22 mouse cellular contexts compared by ENCODE assay signal in the genomic region with DNA sequence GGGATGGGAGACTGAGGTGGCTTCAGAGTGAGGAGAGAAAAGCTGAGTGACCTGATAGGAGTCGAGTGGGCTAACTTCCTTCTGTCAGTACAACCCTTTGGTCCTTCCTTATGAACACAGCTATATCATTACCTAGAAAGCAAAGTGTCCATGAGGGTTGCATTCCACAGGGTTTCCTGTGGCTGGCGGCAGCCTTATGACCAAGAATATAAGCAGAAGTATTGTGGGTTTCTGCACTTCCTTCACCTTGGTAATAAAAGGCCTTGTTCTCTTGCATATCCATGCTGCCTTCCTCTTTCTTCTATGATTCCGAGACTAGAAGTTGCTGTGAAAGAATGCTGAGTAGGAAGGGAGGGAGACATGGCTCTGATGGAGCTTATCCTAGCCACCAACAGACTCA. TPM values are rescaled to one million over a fixed set of nuclear protein-coding genes. Genes with fewer than 3 reads are reported as not detected.
A peak's percentile ranks its signal among the peaks of the same experiment; 100 is the strongest.
DNase-seq lines count a peak whose midpoint lies in the region; ATAC-seq and TF ChIP-seq lines count a peak whose summit lies in the region.
"Had no signal": no experiment of that assay in that cellular context is flagged by ENCODE, and none has a peak within 500 bp of the region (broad histone marks: within the 10 kb centered on the region; RNA-seq: fewer than 3 reads in every experiment).

No protein-coding gene starts in this region.

- H3K4me1 ChIP-seq in heart, adult 2 months (ENCODE audit: control insufficient read depth, insufficient read depth, low read length), result peaks cover 28% of the 10 kb centered on the region
- H3K4me1 ChIP-seq in heart, embryonic 11.5 days (ENCODE audit: control insufficient read depth, insufficient read depth, low read length), result no peaks in the 10 kb centered on the region
- H3K4me1 ChIP-seq in kidney, embryonic 14.5 days (ENCODE audit: control insufficient read depth, insufficient read depth, low read length), result no peaks in the 10 kb centered on the region
- no peaks in the 10 kb centered on the region for H3K4me1 ChIP-seq in neural tube, embryonic 15.5 days
- H3K4me1 ChIP-seq: limb, embryonic 13.5 days had no signal

- H3K9me3 ChIP-seq in heart, embryonic 11.5 days (replicated peaks; ENCODE audit: control insufficient read depth, low read length), result no peaks in the 10 kb centered on the region
- no peaks in the 10 kb centered on the region for H3K9me3 ChIP-seq in kidney, embryonic 14.5 days (ENCODE audit: control insufficient read depth, low read length)
- H3K9me3 ChIP-seq in neural tube, embryonic 15.5 days (replicated peaks), result no peaks in the 10 kb centered on the region; the same call in 1 of the 2 replicates
- H3K9me3 ChIP-seq: limb, embryonic 13.5 days had no signal

- H3K27ac ChIP-seq in heart, adult 2 months, result peak overlapping the region; percentile 90
- no peak overlapping the region for H3K27ac ChIP-seq in heart, embryonic 11.5 days (ENCODE audit: low read depth, low read length)
- peak overlapping the region; percentile 38; the same call in 1 of the 2 replicates for H3K27ac ChIP-seq in kidney, embryonic 14.5 days (ENCODE audit: low read depth, low read length)
- H3K27ac ChIP-seq in neural tube, embryonic 15.5 days (replicated peaks), result no peak overlapping the region
- H3K27ac ChIP-seq: embryonic facial prominence, embryonic 10.5 days; hindbrain, embryonic 14.5 days; limb, embryonic 13.5 days had no signal

- H3K36me3 ChIP-seq in heart, adult 2 months (ENCODE audit: control insufficient read depth, insufficient read depth, low read length), result peaks cover 44% of the 10 kb centered on the region
- no peaks in the 10 kb centered on the region for H3K36me3 ChIP-seq in heart, embryonic 11.5 days (ENCODE audit: control insufficient read depth, insufficient read depth, low read length)
- no peaks in the 10 kb centered on the region for H3K36me3 ChIP-seq in kidney, embryonic 14.5 days (ENCODE audit: control insufficient read depth, insufficient read depth, low read length)
- H3K36me3 ChIP-seq in neural tube, embryonic 15.5 days, result no peaks in the 10 kb centered on the region
- H3K36me3 ChIP-seq: embryonic facial prominence, embryonic 10.5 days; limb, embryonic 13.5 days had no signal

- no peak overlapping the region for H3K4me3 ChIP-seq in heart, adult 2 months
- no peak overlapping the region for H3K4me3 ChIP-seq in heart, embryonic 11.5 days (ENCODE audit: low read depth, low read length)
- H3K4me3 ChIP-seq in kidney, embryonic 14.5 days (ENCODE audit: low read length), result no peak overlapping the region
- H3K4me3 ChIP-seq in neural tube, embryonic 15.5 days (replicated peaks), result no peak overlapping the region
- H3K4me3 ChIP-seq: embryonic facial prominence, embryonic 10.5 days; erythroblast, embryonic 14.5 days; limb, embryonic 13.5 days had no signal

- TF ChIP-seq POLR2A in heart, adult 2 months (IDR thresholded peaks at IDR 0.05; ENCODE audit: insufficient read depth, low read depth, low read length), result no peak

- DNase-seq in heart, adult 2 months, result no peak
- DNase-seq in kidney, postnatal 14 days, result no peak
- DNase-seq in testis, postnatal 10 days (ENCODE audit: low spot score), result peak; percentile 11
- no peak for DNase-seq in testis, postnatal 14 days (ENCODE audit: low spot score)
- no peak for DNase-seq in cerebellum, adult 11 months
- DNase-seq: cerebellum, postnatal 25 days; gastrocnemius, postnatal 14 days; thymus, postnatal 4 days had no signal

- ATAC-seq in heart, embryonic 11.5 days (replicated peaks; ENCODE audit: insufficient number of reproducible peaks, low FRiP score, low TSS enrichment), result no peak
- no peak for ATAC-seq in kidney, embryonic 14.5 days (ENCODE audit: low FRiP score, low TSS enrichment)
- no peak for ATAC-seq in neural tube, embryonic 15.5 days (ENCODE audit: low FRiP score)
- ATAC-seq: intestine, postnatal 0 days; Patski had no signal

- intact Hi-C loops in heart, adult 2 months (cut with DNase I), result no loop called here

- H3K4me2 ChIP-seq in heart, embryonic 11.5 days, result no peak overlapping the region
- no peak overlapping the region for H3K4me2 ChIP-seq in kidney, embryonic 14.5 days (replicated peaks; ENCODE audit: low read depth, low read length)
- no peak overlapping the region for H3K4me2 ChIP-seq in neural tube, embryonic 15.5 days
- H3K4me2 ChIP-seq: hindbrain, embryonic 14.5 days; limb, embryonic 13.5 days had no signal

- no peaks in the 10 kb centered on the region for H3K27me3 ChIP-seq in heart, adult 2 months (ENCODE audit: control insufficient read depth, insufficient read depth, low read length)
- no peaks in the 10 kb centered on the region for H3K27me3 ChIP-seq in heart, embryonic 11.5 days (ENCODE audit: control insufficient read depth, insufficient read depth, low read length)
- no peaks in the 10 kb centered on the region for H3K27me3 ChIP-seq in kidney, embryonic 14.5 days (ENCODE audit: control insufficient read depth, insufficient read depth, low read length)
- H3K27me3 ChIP-seq in neural tube, embryonic 15.5 days (replicated peaks), result no peaks in the 10 kb centered on the region
- H3K27me3 ChIP-seq: limb, embryonic 13.5 days; Patski had no signal

- WGBS in heart, adult 2 months, result 54% methylated on average over 3 of the region's 3 CpGs
- 68% methylated on average over 3 of the region's 3 CpGs for WGBS in heart, embryonic 11.5 days (ENCODE audit: insufficient replicate concordance)
- 81% methylated on average over 3 of the region's 3 CpGs for WGBS in kidney, embryonic 14.5 days
- 88% methylated on average over 3 of the region's 3 CpGs for WGBS in neural tube, embryonic 15.5 days

- no peaks in the 10 kb centered on the region for H3K79me2 ChIP-seq in heart, adult 2 months (replicated peaks; ENCODE audit: control insufficient read depth, insufficient read depth, low read length)

- TF ChIP-seq EP300 in heart, adult 2 months (IDR thresholded peaks at IDR 0.05; ENCODE audit: insufficient read depth, low read depth, low read length), result no peak

- TF ChIP-seq CTCF in heart, adult 2 months (IDR thresholded peaks at IDR 0.05), result no peak

- no peak overlapping the region for H3K9ac ChIP-seq in heart, adult 2 months (ENCODE audit: low read depth, low read length)
- no peak overlapping the region for H3K9ac ChIP-seq in heart, embryonic 11.5 days (ENCODE audit: low read depth, low read length)
- H3K9ac ChIP-seq in kidney, embryonic 14.5 days (ENCODE audit: low read depth, low read length), result no peak overlapping the region
- no peak overlapping the region for H3K9ac ChIP-seq in neural tube, embryonic 15.5 days (replicated peaks)
- H3K9ac ChIP-seq: hindbrain, embryonic 14.5 days; limb, embryonic 13.5 days had no signal

RNA-seq across cellular contexts. Expression of a gene that starts 9.1 kb away (rescaled TPM):
- 10 to 100 TPM; 34.3 to 38.1 TPM for total RNA-seq in heart, adult 2 months (2021)
- 19.2 and 28.6 TPM in 2 replicates for polyA plus RNA-seq in heart, adult 2 months (2012; rRNA removed)
- polyA plus RNA-seq in heart, embryonic 11.5 days (2014; fragmentation: Nextera tagmentation; extraction: Ambion mirVana), result 30.5 and 30.6 TPM in 2 replicates
- 42.7 and 49.9 TPM in 2 replicates for polyA plus RNA-seq in kidney, embryonic 14.5 days (2014; fragmentation: Nextera tagmentation; extraction: Ambion mirVana)
- polyA plus RNA-seq in neural tube, embryonic 15.5 days (2015; fragmentation: Nextera tagmentation; extraction: Ambion mirVana), result 8.1 and 16.7 TPM in 2 replicates
- polyA plus RNA-seq: erythroblast, embryonic 14.5 days; Patski had no signal

RNA-seq across cellular contexts. Expression of a gene that starts 14.5 kb away (rescaled TPM):
- 10 to 100 TPM; 22.4 to 25.3 TPM for total RNA-seq in heart, adult 2 months (2021)
- polyA plus RNA-seq in heart, adult 2 months (2012; rRNA removed), result 28.1 and 42.1 TPM in 2 replicates
- polyA plus RNA-seq in heart, embryonic 11.5 days (2014; fragmentation: Nextera tagmentation; extraction: Ambion mirVana), result 8.6 and 10.0 TPM in 2 replicates
- polyA plus RNA-seq in kidney, embryonic 14.5 days (2014; fragmentation: Nextera tagmentation; extraction: Ambion mirVana), result 51.3 and 54.1 TPM in 2 replicates
- polyA plus RNA-seq in neural tube, embryonic 15.5 days (2015; fragmentation: Nextera tagmentation; extraction: Ambion mirVana), result 1.4 and 4.9 TPM in 2 replicates
- polyA plus RNA-seq: erythroblast, embryonic 14.5 days had no signal

RNA-seq across cellular contexts. Expression of a gene that starts 19.5 kb away (rescaled TPM):
- total RNA-seq in heart, adult 2 months (2021), result 1 to 10 TPM; 3.4 to 5.6 TPM
- polyA plus RNA-seq in heart, adult 2 months (2012; rRNA removed), result not detected in 2 replicates
- polyA plus RNA-seq in heart, embryonic 11.5 days (2014; fragmentation: Nextera tagmentation; extraction: Ambion mirVana), result 2.6 and 4.8 TPM in 2 replicates
- polyA plus RNA-seq in kidney, embryonic 14.5 days (2014; fragmentation: Nextera tagmentation; extraction: Ambion mirVana), result 3.2 and 4.8 TPM in 2 replicates
- 1.9 TPM in 1 of 2 replicates, not detected in the other for polyA plus RNA-seq in neural tube, embryonic 15.5 days (2015; fragmentation: Nextera tagmentation; extraction: Ambion mirVana)
- polyA plus RNA-seq: embryonic facial prominence, embryonic 10.5 days; erythroblast, embryonic 14.5 days; neural tube, embryonic 14.5 days; Patski had no signal

RNA-seq across cellular contexts. Expression of a gene that starts 19.5 kb away (rescaled TPM):
- under 1 TPM in 1 of 2 experiments, not detected in 1; 0.77 TPM for total RNA-seq in heart, adult 2 months (2021)
- polyA plus RNA-seq in heart, adult 2 months (2012; rRNA removed), result 0.29 and 0.70 TPM in 2 replicates
- polyA plus RNA-seq in heart, embryonic 11.5 days (2014; fragmentation: Nextera tagmentation; extraction: Ambion mirVana), result not detected in 2 replicates
- not detected in 2 replicates for polyA plus RNA-seq in kidney, embryonic 14.5 days (2014; fragmentation: Nextera tagmentation; extraction: Ambion mirVana)
- polyA plus RNA-seq in neural tube, embryonic 15.5 days (2015; fragmentation: Nextera tagmentation; extraction: Ambion mirVana), result 0.50 TPM in 1 of 2 replicates, not detected in the other
- total RNA-seq: adrenal gland, postnatal 4 days; gastrocnemius, postnatal 14 days; layer of hippocampus, adult 8-10 months; left cerebral cortex, adult 8-10 months had no signal
- polyA plus RNA-seq: embryonic facial prominence, embryonic 10.5 days; erythroblast, embryonic 14.5 days; hindbrain, embryonic 14.5 days; limb, embryonic 13.5 days; lung, embryonic 16.5 days; neural tube, embryonic 14.5 days; Patski had no signal

RNA-seq across cellular contexts. Expression of a gene that starts 23.0 kb away (rescaled TPM):
- 1 to 10 TPM; 3.1 to 3.4 TPM for total RNA-seq in heart, adult 2 months (2021)
- polyA plus RNA-seq in heart, adult 2 months (2012; rRNA removed), result 1.8 and 3.7 TPM in 2 replicates
- polyA plus RNA-seq in heart, embryonic 11.5 days (2014; fragmentation: Nextera tagmentation; extraction: Ambion mirVana), result 8.8 and 10.6 TPM in 2 replicates
- 9.9 and 13.4 TPM in 2 replicates for polyA plus RNA-seq in kidney, embryonic 14.5 days (2014; fragmentation: Nextera tagmentation; extraction: Ambion mirVana)
- 1.9 and 11.8 TPM in 2 replicates for polyA plus RNA-seq in neural tube, embryonic 15.5 days (2015; fragmentation: Nextera tagmentation; extraction: Ambion mirVana)
- polyA plus RNA-seq: erythroblast, embryonic 14.5 days had no signal

Comparison
In these comparisons a context has a peak if more than half of its experiments do, and no peak if none do; other contexts are left out.
1. H3K27ac ChIP-seq: peak in heart, adult 2 months (single experiment) and kidney, embryonic 14.5 days (single experiment); none in heart, embryonic 11.5 days (single experiment) and neural tube, embryonic 15.5 days (single experiment).